21 mouse cellular contexts compared by ENCODE assay signal in genomic region chr7:140670693-140671092, GRCm38 (mm10). TPM values are rescaled to one million over a fixed set of nuclear protein-coding genes. Genes with fewer than 3 reads are reported as not detected.
"Had no signal": no experiment of that assay in that cellular context is flagged by ENCODE, and none has a peak within 500 bp of the region (broad histone marks: within the 10 kb centered on the region; RNA-seq: fewer than 3 reads in every experiment).

No protein-coding gene starts in this region.

RNA-seq across cellular contexts. Expression of gene Olfr539, which starts 11.0 kb away (rescaled TPM):
- polyA plus RNA-seq: embryonic facial prominence, embryonic 10.5 days; embryonic facial prominence, embryonic 11.5 days; embryonic facial prominence, embryonic 14.5 days; embryonic facial prominence, embryonic 15.5 days; erythroblast, embryonic 14.5 days; forebrain, embryonic 10.5 days; forebrain, embryonic 11.5 days; forebrain, embryonic 12.5 days; forebrain, embryonic 13.5 days; forebrain, embryonic 14.5 days; forebrain, embryonic 15.5 days; forebrain, embryonic 16.5 days; gonadal fat pad, adult 2 months; heart, adult 2 months; heart, embryonic 10.5 days; heart, embryonic 11.5 days had no signal

RNA-seq across cellular contexts. Expression of gene Olfr45, which starts 11.1 kb away (rescaled TPM):
- polyA plus RNA-seq: cortical plate, adult 2 months; embryonic facial prominence, embryonic 10.5 days; embryonic facial prominence, embryonic 11.5 days; embryonic facial prominence, embryonic 12.5 days; embryonic facial prominence, embryonic 13.5 days; embryonic facial prominence, embryonic 14.5 days; embryonic facial prominence, embryonic 15.5 days; erythroblast, embryonic 14.5 days; forebrain, embryonic 10.5 days; forebrain, embryonic 11.5 days; forebrain, embryonic 12.5 days; forebrain, embryonic 13.5 days; forebrain, embryonic 14.5 days; forebrain, embryonic 15.5 days; forebrain, embryonic 16.5 days; forebrain, postnatal 0 days; frontal cortex, adult 2 months; gonadal fat pad, adult 2 months; heart, adult 2 months; heart, embryonic 10.5 days; heart, embryonic 11.5 days had no signal

RNA-seq across cellular contexts. Expression of gene Olfr53, which starts 24.4 kb away (rescaled TPM):
- polyA plus RNA-seq: cortical plate, adult 2 months; embryonic facial prominence, embryonic 10.5 days; embryonic facial prominence, embryonic 11.5 days; embryonic facial prominence, embryonic 12.5 days; embryonic facial prominence, embryonic 13.5 days; embryonic facial prominence, embryonic 14.5 days; embryonic facial prominence, embryonic 15.5 days; erythroblast, embryonic 14.5 days; forebrain, embryonic 10.5 days; forebrain, embryonic 11.5 days; forebrain, embryonic 12.5 days; forebrain, embryonic 13.5 days; forebrain, embryonic 14.5 days; forebrain, embryonic 15.5 days; forebrain, embryonic 16.5 days; forebrain, postnatal 0 days; frontal cortex, adult 2 months; gonadal fat pad, adult 2 months; heart, adult 2 months; heart, embryonic 10.5 days; heart, embryonic 11.5 days had no signal

RNA-seq across cellular contexts. Expression of gene Olfr541, which starts 26.4 kb away (rescaled TPM):
- polyA plus RNA-seq: cortical plate, adult 2 months; embryonic facial prominence, embryonic 10.5 days; embryonic facial prominence, embryonic 11.5 days; embryonic facial prominence, embryonic 12.5 days; embryonic facial prominence, embryonic 14.5 days; embryonic facial prominence, embryonic 15.5 days; erythroblast, embryonic 14.5 days; forebrain, embryonic 10.5 days; forebrain, embryonic 11.5 days; forebrain, embryonic 12.5 days; forebrain, embryonic 13.5 days; forebrain, embryonic 14.5 days; forebrain, embryonic 15.5 days; forebrain, embryonic 16.5 days; forebrain, postnatal 0 days; frontal cortex, adult 2 months; gonadal fat pad, adult 2 months; heart, adult 2 months; heart, embryonic 10.5 days; heart, embryonic 11.5 days had no signal

RNA-seq across cellular contexts. Expression of gene Olfr61, which starts 41.9 kb away (rescaled TPM):
- polyA plus RNA-seq: cortical plate, adult 2 months; embryonic facial prominence, embryonic 10.5 days; embryonic facial prominence, embryonic 11.5 days; embryonic facial prominence, embryonic 12.5 days; embryonic facial prominence, embryonic 13.5 days; embryonic facial prominence, embryonic 14.5 days; embryonic facial prominence, embryonic 15.5 days; erythroblast, embryonic 14.5 days; forebrain, embryonic 10.5 days; forebrain, embryonic 11.5 days; forebrain, embryonic 12.5 days; forebrain, embryonic 13.5 days; forebrain, embryonic 14.5 days; forebrain, embryonic 15.5 days; forebrain, embryonic 16.5 days; forebrain, postnatal 0 days; gonadal fat pad, adult 2 months; heart, adult 2 months; heart, embryonic 10.5 days; heart, embryonic 11.5 days had no signal
